Mouse (Mus musculus) forebrain, embryonic 13.5 days (tissue): ENCODE data around the gene Jade2. TPM values are rescaled to one million over a fixed set of nuclear protein-coding genes. Genes with fewer than 3 reads are reported as not detected.

Experiments
- ATAC-seq: fragments of 200-750 bp; cut with Nextera tagmentation; 2 replicates; pipeline ENCODE4 v1.8.0; 2017
- H3K27ac ChIP-seq: fragments of 300-500 bp; sonication (generic); 2 replicates; pipeline ENCODE4 v1.5.1; 2015; ENCODE audit warnings: inconsistent platforms, mild to moderate bottlenecking, moderate library complexity
- H3K27me3 ChIP-seq: fragments of 300-500 bp; sonication (generic); 2 replicates; pipeline ENCODE4 v1.6.1; 2015; ENCODE audit warnings: mild to moderate bottlenecking, inconsistent platforms
- H3K36me3 ChIP-seq: fragments of 300-500 bp; sonication (generic); 2 replicates; pipeline ENCODE4 v1.6.1; 2015; ENCODE audit warnings: mild to moderate bottlenecking, inconsistent platforms; ENCODE audit not compliant: poor library complexity, severe bottlenecking
- H3K4me1 ChIP-seq: fragments of 300-500 bp; sonication (generic); 2 replicates; pipeline ENCODE4 v1.6.1; 2015; ENCODE audit warnings: inconsistent platforms
- H3K4me2 ChIP-seq: fragments of 300-500 bp; sonication (generic); 2 replicates; pipeline ENCODE4 v1.6.1; 2015; ENCODE audit warnings: inconsistent platforms, mild to moderate bottlenecking, moderate library complexity
- H3K4me3 ChIP-seq: fragments of 300-500 bp; sonication (generic); 2 replicates; pipeline ENCODE4 v1.5.1; 2015; ENCODE audit warnings: mild to moderate bottlenecking, inconsistent platforms
- H3K9ac ChIP-seq: fragments of 300-500 bp; sonication (generic); 2 replicates; pipeline ENCODE4 v1.6.1; 2015; ENCODE audit warnings: mild to moderate bottlenecking, inconsistent platforms
- H3K9me3 ChIP-seq: fragments of 300-500 bp; sonication (generic); replicated peaks from 2 replicates; pipeline ENCODE4 v1.6.1; 2016; ENCODE audit warnings: inconsistent platforms
- WGBS: fragments of 180-500 bp; shearing (Covaris S2); methylation state at CpG from one replicate; pipeline ENCODE4 v1.1.7; 2015; 5-methylcytosine and 5-hydroxymethylcytosine counted together
- polyA plus RNA-seq: library from polyadenylated mRNA; unstranded; fragments of >200 nt; fragmentation: Nextera tagmentation; extraction: Ambion mirVana; gene quantifications from 2 replicates; pipeline ENCODE4 v1.2.1, GENCODE M21; 2015

The Jade2 gene
- polyA plus RNA-seq, 1 experiment from 2014 or later, result 0.27 TPM

DNA sequence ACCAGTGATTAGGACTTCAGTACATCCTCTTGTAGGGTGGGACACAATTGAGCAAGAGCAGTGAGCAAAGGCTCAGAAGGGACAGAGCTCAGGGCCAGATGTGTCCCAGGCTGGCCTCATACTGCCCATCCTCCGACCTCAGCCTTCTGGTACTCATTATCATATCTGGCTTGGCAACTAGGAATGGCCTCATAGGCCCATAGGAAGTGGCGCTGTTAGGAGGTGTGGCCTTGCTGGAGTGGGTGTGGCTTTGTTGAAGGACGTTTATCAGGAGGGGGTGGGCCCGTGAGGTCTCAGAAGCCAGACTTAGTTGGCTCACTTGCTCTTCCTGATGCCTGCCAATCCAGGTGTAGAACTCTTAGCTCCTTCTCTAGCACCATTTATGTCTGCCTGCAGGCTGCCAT is 18.3 kb upstream of the Jade2 start:
- ATAC-seq, result no peak

GRCm38 (mm10) chr11:51875086-51875485 is 17.6 kb upstream of the Jade2 start:
- Histone ChIP-seq H3K9ac (no peak overlapping the region), H3K9me3 (no peaks in the 10 kb centered on the region), H3K36me3 (no peaks in the 10 kb centered on the region), H3K27ac (no peak overlapping the region), H3K4me1 (no peaks in the 10 kb centered on the region), H3K4me2 (no peak overlapping the region), H3K4me3 (no peak overlapping the region), H3K27me3 (no peaks in the 10 kb centered on the region)
- 83% methylated on average over 1 of the region's 1 CpGs for WGBS
- ATAC-seq, result no peak

More for the DNA sequence above, 18.3 kb upstream of the Jade2 start:
- H3K36me3 ChIP-seq, result no peaks in the 10 kb centered on the region
- no peaks in the 10 kb centered on the region for H3K9me3 ChIP-seq
- no peak overlapping the region for H3K9ac ChIP-seq
- H3K4me2 ChIP-seq, result no peak overlapping the region
- H3K27ac ChIP-seq, result no peak overlapping the region
- H3K4me1 ChIP-seq, result no peaks in the 10 kb centered on the region
- H3K27me3 ChIP-seq, result no peaks in the 10 kb centered on the region
- 15% methylated on average over 4 of the region's 4 CpGs for WGBS
- H3K4me3 ChIP-seq, result no peak overlapping the region

DNA sequence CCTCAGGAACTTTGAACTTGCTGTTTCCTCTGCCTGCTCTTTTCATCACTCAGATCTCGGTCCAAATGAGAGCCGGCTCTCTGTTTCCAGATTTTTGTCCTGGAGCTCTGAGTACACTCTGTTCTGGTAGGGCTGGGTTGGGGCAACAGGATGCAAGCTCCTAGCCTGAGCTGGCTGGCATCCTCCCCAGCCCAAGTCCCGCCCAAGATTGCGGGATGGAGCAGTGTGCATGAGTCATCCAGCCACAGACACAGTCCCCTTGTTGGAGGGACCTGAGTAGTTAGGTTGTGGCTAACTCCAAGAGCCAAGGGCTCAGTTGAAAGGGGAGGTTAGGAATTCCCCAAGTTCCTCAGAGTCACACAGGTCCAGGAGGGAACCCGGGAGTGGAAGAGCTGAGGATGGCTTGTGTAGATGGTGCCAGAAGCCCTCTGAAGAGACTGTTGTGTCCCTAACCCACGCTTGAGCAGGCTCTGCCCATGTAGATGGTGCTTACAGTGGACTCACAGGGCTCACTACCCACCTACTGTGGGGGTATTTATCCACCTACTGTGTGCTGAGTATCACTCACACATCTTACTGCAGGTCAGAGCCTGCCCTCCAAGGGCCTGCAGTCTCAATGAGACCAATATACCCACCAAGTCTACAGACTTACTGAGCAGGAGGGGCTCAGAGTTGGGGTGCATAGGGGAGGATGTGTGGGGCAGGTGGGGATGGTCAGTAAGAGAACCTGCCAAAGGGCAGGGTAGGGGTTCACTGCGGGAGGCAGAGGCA is 17.0 kb upstream of the Jade2 start:
- Histone ChIP-seq H3K9me3 (no peaks in the 10 kb centered on the region), H3K9ac (no peak overlapping the region), H3K4me2 (no peak overlapping the region), H3K27ac (no peak overlapping the region), H3K27me3 (no peaks in the 10 kb centered on the region), H3K4me1 (no peaks in the 10 kb centered on the region), H3K4me3 (no peak overlapping the region), H3K36me3 (no peaks in the 10 kb centered on the region)
- WGBS, result 84% methylated on average over 7 of the region's 7 CpGs
- ATAC-seq, result no peak

DNA sequence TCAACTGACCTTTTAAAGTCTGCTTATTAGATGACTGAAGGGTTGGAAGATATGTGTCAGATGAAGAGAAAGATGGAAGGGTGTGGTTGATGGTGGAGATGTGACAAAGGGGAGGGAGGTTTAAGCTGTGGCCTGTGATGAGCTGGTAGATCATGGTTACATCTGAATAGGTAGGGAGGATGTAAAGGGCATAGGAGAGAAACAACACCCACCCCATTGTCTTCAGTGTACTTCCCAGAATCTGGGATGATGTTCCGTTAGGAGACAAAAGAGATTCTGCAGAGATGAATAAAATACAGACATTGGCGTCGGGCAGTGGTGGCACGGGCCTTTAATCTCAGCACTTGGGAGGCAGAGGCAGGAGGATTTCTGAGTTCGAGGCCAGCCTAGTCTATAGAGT is 15.7 kb upstream of the Jade2 start:
- no peak overlapping the region for H3K4me3 ChIP-seq
- WGBS, result 92% methylated on average over 5 of the region's 5 CpGs
- H3K27me3 ChIP-seq, result no peaks in the 10 kb centered on the region
- H3K36me3 ChIP-seq, result no peaks in the 10 kb centered on the region
- no peak overlapping the region for H3K9ac ChIP-seq
- no peak for ATAC-seq
- H3K4me2 ChIP-seq, result no peak overlapping the region
- H3K9me3 ChIP-seq, result no peaks in the 10 kb centered on the region
- H3K27ac ChIP-seq, result no peak overlapping the region
- no peaks in the 10 kb centered on the region for H3K4me1 ChIP-seq

- Histone ChIP-seq H3K9me3 (no peaks in the 10 kb centered on the region), H3K4me2 (no peak overlapping the region), H3K9ac (no peak overlapping the region), H3K36me3 (no peaks in the 10 kb centered on the region), H3K4me1 (no peaks in the 10 kb centered on the region), H3K27ac (no peak overlapping the region), H3K4me3 (no peak overlapping the region), H3K27me3 (no peaks in the 10 kb centered on the region)
- 89% methylated on average over 10 of the region's 10 CpGs for WGBS
- no peak for ATAC-seq
Measured at GRCm38 (mm10) chr11:51867261-51867660, 9.8 kb upstream of the Jade2 start.

DNA sequence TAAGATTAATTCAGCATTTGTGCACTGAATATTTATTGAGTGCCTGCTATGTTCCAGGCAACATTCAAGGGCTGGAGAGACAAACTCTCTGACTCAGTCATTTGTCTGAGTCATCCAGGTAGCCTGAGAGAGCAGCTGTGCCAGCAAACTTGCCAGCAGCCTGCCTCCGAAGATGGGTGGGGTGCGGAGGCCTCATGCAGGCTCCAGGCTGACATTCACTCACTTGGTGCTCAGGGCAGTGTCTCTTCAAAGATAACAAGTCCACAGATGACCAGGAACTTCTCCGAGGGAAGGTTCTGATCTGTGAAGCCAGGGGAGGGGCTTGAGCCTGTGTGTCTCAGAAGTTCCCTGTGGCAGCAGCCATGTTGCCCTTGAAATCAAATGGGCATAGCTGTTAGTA is 8.6 kb upstream of the Jade2 start:
- no peaks in the 10 kb centered on the region for H3K4me1 ChIP-seq
- 77% methylated on average over 3 of the region's 3 CpGs for WGBS
- no peak for ATAC-seq

GRCm38 (mm10) chr11:51860666-51861065 is 3.2 kb upstream of the Jade2 start:
- peaks cover 25% of the 10 kb centered on the region for H3K27me3 ChIP-seq

More for the DNA sequence above, 8.6 kb upstream of the Jade2 start:
- H3K4me3 ChIP-seq, result no peak overlapping the region
- H3K36me3 ChIP-seq, result no peaks in the 10 kb centered on the region
- H3K27ac ChIP-seq, result no peak overlapping the region
- H3K9ac ChIP-seq, result no peak overlapping the region
- no peak overlapping the region for H3K4me2 ChIP-seq
- no peaks in the 10 kb centered on the region for H3K9me3 ChIP-seq
- H3K27me3 ChIP-seq, result no peaks in the 10 kb centered on the region

GRCm38 (mm10) chr11:51859561-51859960 is 2.1 kb upstream of the Jade2 start:
- no peak overlapping the region for H3K27ac ChIP-seq
- H3K4me2 ChIP-seq, result no peak overlapping the region
- H3K36me3 ChIP-seq, result no peaks in the 10 kb centered on the region
- H3K4me3 ChIP-seq, result no peak overlapping the region
- 30% methylated on average over 2 of the region's 2 CpGs for WGBS
- peaks cover 25% of the 10 kb centered on the region for H3K27me3 ChIP-seq
- H3K9ac ChIP-seq, result no peak overlapping the region
- no peaks in the 10 kb centered on the region for H3K9me3 ChIP-seq
- peaks cover 31% of the 10 kb centered on the region for H3K4me1 ChIP-seq
- no peak for ATAC-seq

More at GRCm38 (mm10) chr11:51860666-51861065, 3.2 kb upstream of the Jade2 start:
- H3K4me3 ChIP-seq, result no peak overlapping the region
- H3K36me3 ChIP-seq, result no peaks in the 10 kb centered on the region
- no peak overlapping the region for H3K4me2 ChIP-seq
- no peak for ATAC-seq
- H3K27ac ChIP-seq, result no peak overlapping the region
- no peak overlapping the region for H3K9ac ChIP-seq
- no peaks in the 10 kb centered on the region for H3K9me3 ChIP-seq
- H3K4me1 ChIP-seq, result peaks cover 25% of the 10 kb centered on the region
- WGBS, result 87% methylated on average over 8 of the region's 8 CpGs

DNA sequence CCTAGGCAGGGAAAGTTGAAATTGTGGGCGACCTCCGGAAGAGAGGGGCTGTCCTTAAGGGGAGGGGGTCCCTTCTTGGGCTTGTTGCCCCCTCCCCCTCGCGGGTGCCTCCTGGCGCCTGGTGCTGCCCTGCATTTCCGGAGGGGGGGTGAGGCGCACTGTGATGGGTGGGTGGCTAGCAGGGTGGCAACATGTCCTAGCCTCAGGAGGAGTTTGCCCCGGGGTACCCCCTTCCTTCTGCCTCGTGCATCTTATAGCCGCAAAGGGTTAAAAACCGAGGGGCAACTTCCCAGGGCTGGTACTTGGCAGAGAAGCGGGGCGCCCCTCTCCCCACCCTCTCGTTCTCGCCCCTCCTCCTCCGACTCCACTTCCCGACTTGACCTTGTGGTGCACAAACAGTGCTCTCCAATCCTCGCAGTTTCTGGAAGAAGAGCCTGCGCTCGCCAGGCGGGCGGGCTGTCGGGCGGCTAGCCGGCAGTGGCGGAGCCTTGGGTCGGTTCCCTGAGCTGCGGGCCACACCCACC is 1.1 kb upstream of the Jade2 start:
- H3K27ac ChIP-seq, result no peak overlapping the region
- H3K4me1 ChIP-seq, result peaks cover 31% of the 10 kb centered on the region
- peak overlapping the region; percentile 48 for H3K9ac ChIP-seq
- no peaks in the 10 kb centered on the region for H3K9me3 ChIP-seq
- H3K4me3 ChIP-seq, result peak overlapping the region; percentile 69
- H3K36me3 ChIP-seq, result no peaks in the 10 kb centered on the region
- peak overlapping the region; percentile 100 for H3K4me2 ChIP-seq
- WGBS, result under 1% methylated on average over 22 of the region's 28 CpGs
- peak; percentile 23; the same call in 1 of the 2 replicates for ATAC-seq
- H3K27me3 ChIP-seq, result peaks cover 25% of the 10 kb centered on the region

DNA sequence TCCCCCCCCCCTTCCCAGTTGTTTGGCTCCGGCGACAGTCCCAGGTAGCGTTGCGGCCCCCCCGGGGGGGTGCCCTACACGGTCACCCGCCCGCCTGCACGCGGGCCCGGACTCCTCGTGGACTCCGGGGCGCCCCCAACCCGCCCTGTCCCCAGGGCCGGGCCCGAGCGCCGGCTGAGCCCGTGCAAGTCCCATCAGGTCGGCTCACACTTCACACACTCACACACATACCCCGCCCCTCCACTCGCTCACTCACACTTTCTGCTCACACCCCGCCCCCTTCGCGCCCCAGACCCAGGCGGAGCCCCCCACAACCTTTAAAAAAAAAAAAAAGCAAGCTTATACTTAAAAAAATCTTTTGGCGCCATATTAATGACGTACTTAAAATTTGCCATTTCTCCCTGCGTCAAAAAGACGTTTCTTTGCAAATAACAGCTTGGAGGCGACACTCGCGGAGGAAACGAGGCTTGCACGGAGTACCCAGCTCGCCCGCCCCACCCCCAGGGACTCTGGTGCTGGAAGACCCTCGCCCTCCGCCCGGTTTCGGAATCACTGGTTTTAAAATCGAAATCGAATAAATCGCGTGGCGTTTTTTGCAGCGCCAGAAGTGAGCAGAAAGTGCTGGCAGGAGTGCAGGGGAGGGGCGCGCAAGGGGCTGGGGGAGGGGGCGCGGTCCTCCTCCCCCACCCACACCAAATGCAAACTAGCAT is 520 bp upstream of the Jade2 start:
- Histone ChIP-seq H3K9me3 (no peaks in the 10 kb centered on the region), H3K36me3 (no peaks in the 10 kb centered on the region), H3K9ac (peak overlapping the region; percentile 77), H3K4me1 (peaks cover 33% of the 10 kb centered on the region), H3K4me2 (peak overlapping the region; percentile 100), H3K27me3 (peaks cover 25% of the 10 kb centered on the region), H3K4me3 (peak overlapping the region; percentile 69), H3K27ac (peak overlapping the region; percentile 19; the same call in 1 of the 2 replicates)
- under 1% methylated on average over 39 of the region's 52 CpGs for WGBS
- peak; percentile 64 for ATAC-seq

DNA sequence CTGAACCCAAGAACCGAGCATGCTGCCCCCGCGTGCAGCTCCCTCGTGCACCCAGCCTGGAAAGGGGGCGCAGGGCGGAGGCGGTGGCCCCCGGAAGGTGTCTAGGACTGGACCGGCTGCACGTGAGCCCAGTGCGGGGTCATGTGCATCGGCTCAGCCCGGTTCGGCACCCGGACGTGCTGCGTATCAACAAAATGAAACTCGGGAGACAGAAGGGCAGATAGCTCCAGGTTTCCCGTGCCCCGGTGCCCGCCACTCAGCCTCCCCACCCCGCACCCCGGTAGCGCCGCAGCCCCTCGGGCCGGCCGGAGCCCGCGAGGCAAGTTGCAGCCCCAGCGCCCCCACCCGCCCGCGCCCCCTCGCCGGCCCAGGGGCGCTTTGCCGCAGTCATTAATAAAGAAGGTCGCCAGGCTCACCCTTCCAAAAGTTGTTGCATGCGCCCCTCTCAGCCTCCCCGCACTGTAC is 805 bp downstream of the Jade2 start:
- H3K4me3 ChIP-seq, result peak overlapping the region; percentile 69
- H3K27me3 ChIP-seq, result peaks cover 25% of the 10 kb centered on the region
- no peak overlapping the region for H3K27ac ChIP-seq
- peaks cover 43% of the 10 kb centered on the region for H3K4me1 ChIP-seq
- under 1% methylated on average over 23 of the region's 41 CpGs for WGBS
- H3K4me2 ChIP-seq, result peak overlapping the region; percentile 100
- peak overlapping the region; percentile 77 for H3K9ac ChIP-seq
- ATAC-seq, result peak; percentile 11; the same call in 1 of the 2 replicates
- no peaks in the 10 kb centered on the region for H3K9me3 ChIP-seq
- no peaks in the 10 kb centered on the region for H3K36me3 ChIP-seq
